Mouse (Mus musculus) lung, embryonic 15.5 days (tissue): ENCODE results near the gene Mipol1. TPM values are rescaled to one million over a fixed set of nuclear protein-coding genes. Genes with fewer than 3 reads are reported as not detected.
A peak's percentile ranks its signal among the peaks of the same experiment; 100 is the strongest.

ENCODE experiments used
- ATAC-seq: fragments of 200-750 bp; cut with Nextera tagmentation; 2 replicates; pipeline ENCODE4 v1.8.0; 2017; ENCODE audit warnings: moderate number of reproducible peaks, borderline replicate concordance; ENCODE audit not compliant: low FRiP score, low TSS enrichment; ENCODE audit errors: extremely low read depth
- H3K27ac ChIP-seq: fragments of 300-500 bp; sonication (generic); 2 replicates; pipeline ENCODE4 v1.5.1; 2015; ENCODE audit warnings: moderate library complexity, mild to moderate bottlenecking, inconsistent platforms
- H3K27me3 ChIP-seq: fragments of 300-500 bp; sonication (generic); 2 replicates; pipeline ENCODE4 v1.6.1; 2015; ENCODE audit warnings: inconsistent platforms
- H3K36me3 ChIP-seq: fragments of 300-500 bp; sonication (generic); 2 replicates; pipeline ENCODE4 v1.6.1; 2015; ENCODE audit warnings: inconsistent platforms
- H3K4me1 ChIP-seq: fragments of 300-500 bp; sonication (generic); 2 replicates; pipeline ENCODE4 v1.6.1; 2015; ENCODE audit warnings: inconsistent platforms
- H3K4me2 ChIP-seq: fragments of 300-500 bp; sonication (generic); 2 replicates; pipeline ENCODE4 v1.6.1; 2015; ENCODE audit warnings: inconsistent platforms, mild to moderate bottlenecking, moderate library complexity
- H3K4me3 ChIP-seq: fragments of 300-500 bp; sonication (generic); 2 replicates; pipeline ENCODE4 v1.5.1; 2015; ENCODE audit warnings: mild to moderate bottlenecking, inconsistent platforms
- H3K9ac ChIP-seq: fragments of 300-500 bp; sonication (generic); 2 replicates; pipeline ENCODE4 v1.6.1; 2015; ENCODE audit warnings: inconsistent platforms
- H3K9me3 ChIP-seq: fragments of 300-500 bp; sonication (generic); 2 replicates; pipeline ENCODE4 v1.6.1; 2016; ENCODE audit warnings: inconsistent platforms
- WGBS: fragments of 180-500 bp; shearing (Covaris S2); methylation state at CpG from one replicate; pipeline ENCODE4 v1.1.7; 2015; 5-methylcytosine and 5-hydroxymethylcytosine counted together
- polyA plus RNA-seq: library from polyadenylated mRNA; unstranded; fragments of >200 nt; fragmentation: Nextera tagmentation; extraction: Ambion mirVana; gene quantifications from 2 replicates; pipeline ENCODE4 v1.2.1, GENCODE M21; 2015

Gene Mipol1
- polyA plus RNA-seq, 1 experiment from 2014 or later: 8.4 TPM

DNA sequence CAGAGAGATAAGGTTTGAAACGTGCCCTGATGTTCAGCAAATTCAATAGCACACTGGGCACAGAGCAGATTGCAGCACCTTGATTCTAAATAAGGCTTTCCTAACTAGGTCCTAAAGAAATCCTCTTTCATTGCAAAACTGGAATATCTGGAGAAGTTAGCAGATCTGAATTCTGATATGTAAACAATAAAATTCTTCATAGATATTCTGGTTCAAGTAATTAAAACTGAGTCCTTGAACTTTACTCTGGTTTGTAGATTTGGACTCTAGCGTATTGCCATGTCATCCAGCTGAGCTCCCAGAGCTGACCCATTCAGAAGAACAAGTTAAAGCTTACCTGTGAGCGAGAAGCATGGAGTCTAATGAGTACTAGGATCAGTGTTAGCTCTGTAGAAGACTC is 217.1 kb downstream of the Mipol1 start:
- no peaks in the 10 kb centered on the region for H3K9me3 ChIP-seq
- H3K36me3 ChIP-seq: no peaks in the 10 kb centered on the region
- no peaks in the 10 kb centered on the region for H3K27me3 ChIP-seq
- 52% methylated on average over 3 of the region's 3 CpGs for WGBS
- peaks cover 10% of the 10 kb centered on the region; the same call in 1 of the 2 replicates for H3K4me1 ChIP-seq
- no peak overlapping the region for H3K9ac ChIP-seq
- H3K4me2 ChIP-seq: no peak overlapping the region
- no peak overlapping the region for H3K4me3 ChIP-seq
- peak overlapping the region; percentile 12 for H3K27ac ChIP-seq
- ATAC-seq: no peak

DNA sequence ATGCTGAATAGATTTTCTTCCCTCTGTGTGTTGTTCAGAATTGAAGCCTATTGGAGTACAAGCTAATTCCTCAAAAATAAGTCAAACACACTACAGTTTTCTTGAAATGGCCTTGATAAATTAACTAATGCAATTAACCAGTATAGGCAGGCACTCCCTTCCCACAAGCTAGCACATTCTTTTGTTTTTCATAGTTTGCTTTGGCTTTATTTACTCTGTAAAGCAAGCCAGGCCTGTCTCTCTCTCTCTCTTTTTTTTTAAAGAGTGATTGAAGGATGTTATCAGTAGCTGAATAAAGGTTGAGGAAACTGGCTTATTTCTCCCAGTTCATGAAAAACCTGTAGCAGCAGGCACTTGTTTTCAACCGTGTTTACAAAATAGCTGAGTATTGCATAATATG is 219.1 kb downstream of the Mipol1 start:
- WGBS: 56% methylated on average over 1 of the region's 1 CpGs
- no peak overlapping the region for H3K4me3 ChIP-seq
- no peak for ATAC-seq
- peaks cover 10% of the 10 kb centered on the region; the same call in 1 of the 2 replicates for H3K4me1 ChIP-seq
- H3K9ac ChIP-seq: no peak overlapping the region
- H3K27me3 ChIP-seq: no peaks in the 10 kb centered on the region
- no peaks in the 10 kb centered on the region for H3K36me3 ChIP-seq
- H3K27ac ChIP-seq: no peak overlapping the region
- no peaks in the 10 kb centered on the region for H3K9me3 ChIP-seq
- H3K4me2 ChIP-seq: no peak overlapping the region

DNA sequence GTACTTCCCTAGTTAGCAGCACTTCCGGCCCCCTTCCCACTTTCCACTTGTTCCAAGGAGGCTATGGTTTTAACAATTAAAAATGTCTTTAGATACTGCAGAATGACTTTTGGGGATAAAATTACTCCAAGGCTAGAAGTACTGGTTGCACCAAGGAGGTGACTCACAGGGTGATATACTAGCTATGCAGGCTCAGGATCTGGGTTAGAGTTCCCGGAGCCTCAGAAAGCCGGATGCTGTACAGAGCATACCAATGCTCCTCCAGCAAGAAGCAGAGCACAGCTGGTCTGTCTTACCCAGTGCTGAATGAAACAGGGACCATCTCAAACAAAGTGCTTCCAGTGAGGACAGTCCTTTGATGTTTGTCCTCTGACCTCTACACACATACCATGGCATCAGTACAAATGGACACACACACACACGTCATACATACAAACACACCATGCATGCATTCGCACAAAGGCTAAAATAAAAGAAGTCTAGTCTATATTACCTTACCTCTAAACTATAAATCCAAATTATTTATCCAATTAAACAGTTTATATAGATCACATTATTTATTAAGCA is 219.9 kb downstream of the Mipol1 start:
- Histone ChIP-seq H3K9me3 (no peaks in the 10 kb centered on the region), H3K4me2 (no peak overlapping the region), H3K36me3 (no peaks in the 10 kb centered on the region), H3K9ac (no peak overlapping the region), H3K27me3 (no peaks in the 10 kb centered on the region), H3K4me1 (peaks cover 10% of the 10 kb centered on the region; the same call in 1 of the 2 replicates), H3K27ac (no peak overlapping the region), H3K4me3 (no peak overlapping the region)
- no peak for ATAC-seq
- 73% methylated on average over 5 of the region's 5 CpGs for WGBS

- 39% methylated on average over 4 of the region's 4 CpGs for whole genome bisulfite sequencing
- Histone ChIP-seq H3K27ac (no peak overlapping the region), H3K27me3 (no peaks in the 10 kb centered on the region), H3K36me3 (no peaks in the 10 kb centered on the region), H3K4me3 (no peak overlapping the region), H3K9me3 (no peaks in the 10 kb centered on the region), H3K4me1 (no peaks in the 10 kb centered on the region; the same call in 1 of the 2 replicates), H3K4me2 (no peak overlapping the region), H3K9ac (no peak overlapping the region)
- ATAC-seq: no peak
Measured at GRCm38 (mm10) chr12:57456911-57457310, 226.7 kb downstream of the Mipol1 start.

- H3K4me3 ChIP-seq: no peak overlapping the region
- no peak overlapping the region for H3K9ac ChIP-seq
- no peak overlapping the region for H3K4me2 ChIP-seq
- no peaks in the 10 kb centered on the region; the same call in 1 of the 2 replicates for H3K4me1 ChIP-seq
- 17% methylated on average over 4 of the region's 4 CpGs for WGBS
- H3K9me3 ChIP-seq: no peaks in the 10 kb centered on the region
- no peak overlapping the region; the same call in 1 of the 2 replicates for H3K27ac ChIP-seq
- ATAC-seq: no peak
- no peaks in the 10 kb centered on the region for H3K27me3 ChIP-seq
- H3K36me3 ChIP-seq: no peaks in the 10 kb centered on the region
Measured at GRCm38 (mm10) chr12:57457339-57457738, 227.1 kb downstream of the Mipol1 start.

DNA sequence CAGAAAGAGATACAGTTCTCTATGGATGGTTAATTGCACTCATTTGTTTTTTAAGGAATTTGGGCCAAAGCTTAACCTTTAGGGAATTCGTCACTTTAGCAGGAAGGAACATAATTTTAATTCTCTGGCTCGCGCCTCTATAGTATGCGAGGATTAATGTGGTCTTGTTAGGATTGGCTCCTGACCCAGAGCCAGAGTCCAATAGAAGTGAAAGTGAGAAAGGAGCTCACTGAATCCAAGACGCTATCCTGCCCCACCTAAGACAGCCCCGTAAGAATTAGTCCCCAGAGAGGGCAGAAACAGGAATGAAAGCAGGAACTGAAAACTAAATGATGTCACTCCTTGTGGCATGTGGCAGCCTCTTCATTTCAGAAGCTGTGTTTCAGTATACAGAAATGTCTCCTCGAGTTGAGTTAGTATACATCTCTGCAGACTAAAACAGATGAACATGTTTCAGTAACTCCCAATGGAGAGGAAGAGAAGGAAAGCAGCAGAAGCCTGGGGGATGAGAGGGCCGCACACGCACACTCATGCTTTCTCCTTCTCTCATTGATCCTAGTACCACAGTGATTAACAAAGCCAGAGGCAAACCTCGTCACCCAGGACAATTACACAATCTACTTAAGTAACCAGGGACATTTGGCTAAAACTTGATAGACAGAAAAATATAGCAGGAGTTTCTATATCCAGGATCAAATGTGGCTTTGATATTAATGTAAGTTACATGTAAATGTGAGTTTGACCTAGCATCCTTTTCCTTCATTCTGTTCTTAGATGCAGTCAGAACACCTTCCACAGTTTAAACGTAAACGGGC is 234.5 kb downstream of the Mipol1 start:
- Histone ChIP-seq H3K4me1 (no peaks in the 10 kb centered on the region), H3K36me3 (no peaks in the 10 kb centered on the region), H3K27ac (peak overlapping the region; percentile 39; the same call in 1 of the 2 replicates), H3K9me3 (no peaks in the 10 kb centered on the region), H3K4me2 (no peak overlapping the region; the same call in 1 of the 2 replicates), H3K4me3 (no peak overlapping the region), H3K27me3 (no peaks in the 10 kb centered on the region), H3K9ac (no peak overlapping the region)
- WGBS: 62% methylated on average over 12 of the region's 12 CpGs
- ATAC-seq: 0 out of 2 replicates have a peak, but pooled peaks have one; percentile 23

DNA sequence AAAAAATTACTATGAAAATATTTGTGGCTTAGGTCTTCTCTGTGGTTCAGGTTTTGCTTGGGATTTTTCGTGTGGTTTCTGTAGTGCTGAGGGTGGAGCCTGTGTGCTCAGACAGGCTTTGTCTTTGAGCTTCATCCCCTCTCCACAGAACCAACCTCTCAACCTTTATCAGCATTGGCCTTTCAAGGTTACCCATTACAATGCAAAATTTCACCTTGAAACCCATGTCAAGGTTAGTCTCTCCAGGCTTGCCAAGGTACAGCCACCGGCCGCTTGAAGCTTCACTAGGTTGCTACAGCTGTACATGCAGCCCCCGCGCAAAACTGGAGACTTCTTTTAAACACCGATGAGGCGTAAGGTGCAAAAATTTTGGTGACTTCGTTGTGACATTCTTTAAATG is 241.6 kb downstream of the Mipol1 start:
- H3K27me3 ChIP-seq: no peaks in the 10 kb centered on the region
- ATAC-seq: no peak
- H3K9ac ChIP-seq: no peak overlapping the region
- no peak overlapping the region for H3K4me2 ChIP-seq
- no peak overlapping the region for H3K4me3 ChIP-seq
- H3K36me3 ChIP-seq: no peaks in the 10 kb centered on the region
- no peaks in the 10 kb centered on the region for H3K9me3 ChIP-seq
- 82% methylated on average over 8 of the region's 8 CpGs for WGBS
- H3K4me1 ChIP-seq: no peaks in the 10 kb centered on the region
- H3K27ac ChIP-seq: no peak overlapping the region

- 45% methylated on average over 3 of the region's 3 CpGs for WGBS
- Histone ChIP-seq H3K27ac (no peak overlapping the region), H3K9me3 (no peaks in the 10 kb centered on the region), H3K27me3 (no peaks in the 10 kb centered on the region), H3K36me3 (no peaks in the 10 kb centered on the region), H3K9ac (no peak overlapping the region), H3K4me1 (no peaks in the 10 kb centered on the region), H3K4me3 (no peak overlapping the region), H3K4me2 (no peak overlapping the region)
- ATAC-seq: no peak
Measured at GRCm38 (mm10) chr12:57476876-57477275, 246.6 kb downstream of the Mipol1 start.

DNA sequence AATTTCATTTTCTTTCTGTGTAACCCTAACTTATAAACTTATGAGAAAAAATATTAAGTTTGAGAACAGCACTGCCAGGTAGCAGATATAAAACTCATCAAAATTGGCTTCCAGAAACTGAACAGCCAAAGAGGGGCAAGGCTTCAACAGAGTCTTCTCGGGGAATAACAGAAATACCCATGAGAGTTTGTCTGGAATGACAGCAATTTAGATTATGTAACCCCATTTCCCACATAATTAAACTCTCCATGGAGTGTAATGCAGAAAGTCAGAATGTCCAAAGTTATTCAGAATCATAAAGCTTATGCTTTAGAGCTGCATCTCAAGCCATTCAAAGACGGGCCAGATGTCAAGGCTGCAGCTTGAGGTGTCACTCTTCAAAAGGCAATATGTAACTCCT is 251.6 kb downstream of the Mipol1 start:
- 41% methylated on average over 2 of the region's 2 CpGs for WGBS
- Histone ChIP-seq H3K9me3 (no peaks in the 10 kb centered on the region), H3K27ac (no peak overlapping the region), H3K27me3 (no peaks in the 10 kb centered on the region), H3K4me1 (no peaks in the 10 kb centered on the region), H3K36me3 (no peaks in the 10 kb centered on the region), H3K9ac (no peak overlapping the region), H3K4me3 (no peak overlapping the region), H3K4me2 (no peak overlapping the region)
- no peak for ATAC-seq

GRCm38 (mm10) chr12:57496347-57497119 is 266.3 kb downstream of the Mipol1 start:
- whole genome bisulfite sequencing: 34% methylated on average over 6 of the region's 6 CpGs
- H3K9ac ChIP-seq: no peak overlapping the region

DNA sequence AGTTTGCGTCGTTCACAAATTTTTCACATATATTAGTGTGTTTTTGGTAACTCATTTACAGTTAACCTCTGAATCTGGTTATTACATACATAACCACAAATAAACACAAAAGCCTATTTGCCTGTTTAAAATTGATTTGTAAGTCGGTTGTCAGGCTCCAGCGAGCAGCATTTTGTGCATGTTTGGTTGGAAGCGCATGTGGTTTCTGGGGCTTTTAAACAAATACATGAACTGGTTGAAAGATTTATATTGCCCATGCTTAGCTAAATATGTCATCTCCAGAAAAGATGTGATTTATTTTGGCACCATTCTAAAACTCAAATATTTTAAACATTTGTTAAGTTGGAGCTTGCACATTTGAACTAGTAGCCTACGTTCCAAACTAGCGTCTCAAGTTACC is 270.0 kb downstream of the Mipol1 start:
- Histone ChIP-seq H3K4me3 (no peak overlapping the region), H3K4me2 (no peak overlapping the region), H3K9ac (no peak overlapping the region), H3K27ac (no peak overlapping the region), H3K4me1 (no peaks in the 10 kb centered on the region), H3K27me3 (no peaks in the 10 kb centered on the region), H3K36me3 (no peaks in the 10 kb centered on the region), H3K9me3 (no peaks in the 10 kb centered on the region)
- no peak for ATAC-seq
- WGBS: 49% methylated on average over 7 of the region's 7 CpGs

More at GRCm38 (mm10) chr12:57496347-57497119, 266.3 kb downstream of the Mipol1 start:
- Histone ChIP-seq H3K27me3 (no peaks in the 10 kb centered on the region), H3K9me3 (no peaks in the 10 kb centered on the region), H3K4me1 (no peaks in the 10 kb centered on the region), H3K27ac (peak overlapping the region; percentile 84), H3K4me2 (peak overlapping the region; percentile 35), H3K36me3 (no peaks in the 10 kb centered on the region), H3K4me3 (no peak overlapping the region)
- ATAC-seq: peak; percentile 95; the same call in 1 of the 2 replicates
